Mouse (Mus musculus): ENCODE data around the gene Slc22a28. TPM values are rescaled to one million over a fixed set of nuclear protein-coding genes. Genes with fewer than 3 reads are reported as not detected.
"Not testable (repeated sequence)": the region's sequence is repeated elsewhere in the genome, so short reads cannot be mapped to it uniquely, and the experiment has no call there.

The Slc22a28 gene
- total RNA-seq (2018; cell fraction: chromatin; rRNA removed), result not detected
- not detected for total RNA-seq (2018; cell fraction: cytosol; rRNA removed)
- total RNA-seq (2018; cell fraction: nucleus; rRNA removed), result not detected
- not detected in 3 replicates for polyA plus RNA-seq (2018)

DNA sequence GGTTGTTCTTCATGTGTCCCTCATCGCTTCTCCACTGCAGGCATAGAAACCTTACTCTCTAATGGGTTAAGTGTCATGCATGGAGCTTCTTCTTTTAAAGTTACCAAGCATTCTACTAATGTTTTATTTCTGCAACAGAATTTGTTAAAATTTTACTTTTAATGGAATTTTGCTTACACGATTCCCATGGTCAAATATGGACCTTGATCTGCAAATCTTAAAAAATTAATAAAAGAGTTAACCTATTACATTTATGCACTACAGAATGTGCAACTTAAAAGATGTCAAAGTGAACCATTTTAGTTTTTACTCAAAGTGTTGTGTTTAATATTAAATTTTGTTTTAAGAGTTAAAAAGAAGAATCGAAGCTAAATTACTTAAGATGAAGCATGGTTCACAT is at the start of gene Slc22a28:
Gene Slc22a28 (minus strand): TSS at position 102 of the 400 bp plus-strand sequence.
- not testable (repeated sequence) for H3K4me3 ChIP-seq (ENCODE audit: inconsistent target); H3K36me3 ChIP-seq (ENCODE audit: inconsistent target); H3K27ac ChIP-seq; H3K79me2 ChIP-seq (ENCODE audit: inconsistent target)
- WGBS (ENCODE audit: missing documents), result 100% methylated on average over 2 of the region's 3 CpGs

- 71% methylated on average over 2 of the region's 2 CpGs for WGBS (ENCODE audit: missing documents)
Measured at GRCm38 (mm10) chr19:8148787-8149523, 17.2 kb upstream of the Slc22a28 start.

DNA sequence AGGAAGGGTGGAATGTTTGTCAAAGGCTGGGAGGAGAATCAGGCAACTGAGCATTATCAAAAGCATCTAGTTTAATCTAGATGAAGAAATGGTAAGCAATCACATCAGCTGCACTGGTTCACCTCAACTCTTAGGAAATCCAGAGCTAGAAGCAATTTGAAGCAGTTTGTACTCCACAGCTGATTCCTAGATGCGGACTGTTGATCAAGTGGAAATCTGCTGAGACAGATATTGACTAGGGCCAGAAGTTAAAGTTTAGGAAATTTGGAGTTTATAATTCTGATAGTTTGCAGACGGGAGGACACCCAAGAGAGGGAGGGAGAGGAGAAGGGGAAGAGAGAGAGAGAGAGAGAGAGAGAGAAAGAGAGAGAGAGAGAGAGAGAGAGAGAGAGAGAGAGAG is 10.9 kb upstream of the Slc22a28 start:
- H3K4me3 ChIP-seq (ENCODE audit: inconsistent target); H3K27ac ChIP-seq; H3K79me2 ChIP-seq (ENCODE audit: inconsistent target); H3K36me3 ChIP-seq (ENCODE audit: inconsistent target): not testable (repeated sequence)
- 91% methylated on average over 1 of the region's 2 CpGs for whole genome bisulfite sequencing (ENCODE audit: missing documents)

More at GRCm38 (mm10) chr19:8148787-8149523, 17.2 kb upstream of the Slc22a28 start:
- Histone ChIP-seq H3K79me2 (ENCODE audit: inconsistent target) (no peaks in the 10 kb centered on the region), H3K27ac (no peak overlapping the region), H3K36me3 (ENCODE audit: inconsistent target) (no peaks in the 10 kb centered on the region), H3K4me3 (ENCODE audit: inconsistent target) (no peak overlapping the region)

DNA sequence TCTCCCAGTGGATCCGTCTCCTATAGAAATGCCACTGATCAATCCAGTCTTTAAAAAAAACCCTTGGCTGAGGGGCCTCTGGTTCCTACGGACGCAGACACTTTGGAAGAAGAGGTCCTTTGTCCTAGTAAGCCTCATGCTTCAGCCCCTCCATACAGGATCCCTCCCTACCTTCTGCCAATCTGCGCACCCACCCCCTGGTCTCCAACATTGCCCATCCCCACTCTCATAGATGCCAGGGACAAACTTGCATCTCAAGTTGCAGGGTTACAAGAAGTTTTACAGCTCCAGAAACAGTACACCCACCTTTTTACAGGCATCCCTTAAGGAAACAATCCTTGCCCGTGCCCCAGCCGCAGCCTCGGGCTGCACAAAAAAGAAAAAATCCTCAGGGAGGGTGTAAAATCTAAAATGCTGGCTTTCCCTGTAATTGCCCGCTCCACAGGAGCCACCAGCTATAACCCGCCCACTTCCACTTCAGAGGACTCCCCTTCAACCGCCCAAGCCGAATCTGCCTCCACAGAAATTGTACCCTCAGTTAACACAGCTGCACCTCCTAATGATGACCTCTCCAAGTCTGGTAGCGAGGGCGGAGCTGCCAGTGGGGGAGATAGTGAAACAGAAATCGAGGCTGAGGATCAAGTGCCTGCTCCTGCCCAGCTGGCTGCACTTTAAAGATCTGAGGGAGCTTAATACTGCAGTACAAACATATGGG is 2.5 kb upstream of the Slc22a28 start:
- not testable (repeated sequence) for H3K4me3 ChIP-seq (ENCODE audit: inconsistent target); H3K27ac ChIP-seq; H3K36me3 ChIP-seq (ENCODE audit: inconsistent target); H3K79me2 ChIP-seq (ENCODE audit: inconsistent target)
- 63% methylated on average over 12 of the region's 14 CpGs for WGBS (ENCODE audit: missing documents)

- Histone ChIP-seq H3K4me3 (ENCODE audit: inconsistent target) (peak overlapping the region; percentile 33), H3K27ac (peak overlapping the region; percentile 95)
- under 1% methylated on average over 13 of the region's 13 CpGs for WGBS (ENCODE audit: missing documents)
Measured at GRCm38 (mm10) chr19:8019904-8020349, 111.9 kb downstream of the Slc22a28 start.

GRCm38 (mm10) chr19:8019329-8019851 is 112.4 kb downstream of the Slc22a28 start:
- WGBS (ENCODE audit: missing documents), result 23% methylated on average over 11 of the region's 17 CpGs
- H3K4me3 ChIP-seq (ENCODE audit: inconsistent target), result peak overlapping the region; percentile 33
- peak overlapping the region; percentile 95 for H3K27ac ChIP-seq
- H3K79me2 ChIP-seq (ENCODE audit: inconsistent target); H3K36me3 ChIP-seq (ENCODE audit: inconsistent target): not testable (repeated sequence)

More at GRCm38 (mm10) chr19:8019904-8020349, 111.9 kb downstream of the Slc22a28 start:
- no peaks in the 10 kb centered on the region for H3K79me2 ChIP-seq (ENCODE audit: inconsistent target)
- H3K36me3 ChIP-seq (ENCODE audit: inconsistent target), result no peaks in the 10 kb centered on the region

DNA sequence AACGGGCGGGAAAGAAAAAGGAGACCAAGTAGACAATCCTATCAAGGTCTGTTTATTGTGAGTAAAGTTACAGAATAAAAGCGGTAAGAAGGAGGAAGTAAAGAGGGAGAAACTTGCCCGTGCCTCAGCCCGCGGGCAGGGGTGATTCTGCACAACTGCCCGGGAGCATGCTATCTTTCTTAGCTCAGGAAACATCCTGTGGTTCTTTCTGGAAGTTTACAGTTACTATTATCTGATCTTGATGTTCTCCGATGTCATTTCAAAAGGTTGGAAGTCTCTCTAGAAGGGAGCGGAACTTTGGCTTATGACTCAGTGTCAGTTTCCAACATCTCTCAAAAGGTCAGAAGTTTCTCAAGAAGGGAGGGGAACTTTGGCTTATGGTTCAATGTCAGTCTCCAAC is 113.2 kb downstream of the Slc22a28 start:
- not testable (repeated sequence) for H3K4me3 ChIP-seq (ENCODE audit: inconsistent target); H3K36me3 ChIP-seq (ENCODE audit: inconsistent target); H3K79me2 ChIP-seq (ENCODE audit: inconsistent target)
- 30% methylated on average over 9 of the region's 9 CpGs for WGBS (ENCODE audit: missing documents)
- H3K27ac ChIP-seq, result peak overlapping the region; percentile 95

Other genes starting within 250 kb of the Slc22a28 start
- not detected in 3 replicates for gene Slc22a27, start 166.0 kb downstream of the Slc22a28 start, polyA plus RNA-seq (2018)
- gene Slc22a29, start 86.9 kb upstream of the Slc22a28 start, polyA plus RNA-seq (2018), result not detected in 3 replicates

Data from macrophage (primary cell).